Mouse (Mus musculus) effector memory CD4-positive, alpha-beta T cell, adult 5 months (primary cell): ENCODE measurements around the gene Plod2. TPM values are rescaled to one million over a fixed set of nuclear protein-coding genes. Genes with fewer than 3 reads are reported as not detected.

Experiments
- polyA plus RNA-seq: library from polyadenylated mRNA; unstranded; fragments of 100-300 nt; shearing (Covaris generic); gene quantifications from one replicate; pipeline ENCODE4 v1.2.1, GENCODE M21; 2017

Plod2 gene
- polyA plus RNA-seq, result 1.4 TPM

DNA sequence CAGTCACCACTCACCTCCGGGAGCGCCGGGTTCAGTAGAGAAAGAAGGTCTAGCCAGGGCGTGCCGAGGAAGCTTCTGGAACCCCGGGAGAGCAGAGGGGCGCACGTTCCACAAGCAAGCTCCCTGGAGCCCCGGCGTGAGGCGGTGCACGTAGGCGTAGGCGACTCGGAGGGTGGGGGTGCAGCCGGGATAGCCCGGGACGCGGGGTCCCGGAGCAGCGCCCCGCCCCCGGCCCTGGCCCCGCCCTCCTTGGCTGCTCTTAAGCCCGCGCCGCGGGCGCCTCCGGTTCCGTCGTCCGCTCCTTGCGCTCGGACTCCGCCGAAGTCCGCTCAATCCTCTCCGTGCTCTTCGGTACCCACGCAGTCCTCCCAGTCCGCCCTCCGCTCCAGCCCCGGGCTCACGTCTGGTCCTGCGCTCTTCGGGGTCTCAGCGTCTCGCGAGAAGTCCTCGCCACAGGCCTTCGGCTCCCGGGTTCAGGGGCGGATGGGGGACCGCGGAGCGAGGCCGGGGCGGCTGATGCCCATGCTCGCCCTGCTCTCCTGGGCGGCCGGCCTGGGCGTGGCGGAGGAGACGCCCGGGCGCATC, at the start of gene Plod2:
Gene Plod2, plus strand, starts transcription at position 247 of the 585 bp plus-strand sequence.

Other genes starting within 250 kb of the Plod2 start
- not detected for gene 1700057G04Rik, start 232.8 kb upstream of the Plod2 start, polyA plus RNA-seq
- gene Plscr4, start 84.8 kb upstream of the Plod2 start, polyA plus RNA-seq, result 0.56 TPM